Mouse (Mus musculus) spleen, adult 2 months (tissue): ENCODE data around the gene Zfp579. TPM values are rescaled to one million over a fixed set of nuclear protein-coding genes. Genes with fewer than 3 reads are reported as not detected.
"Not testable (repeated sequence)": the region's sequence is repeated elsewhere in the genome, so short reads cannot be mapped to it uniquely, and the experiment has no call there.

Experiments used
- DNase-seq, 2 experiments: peaks; one replicate each; pipeline versions ENCODE4 v3.0.0 to v3.0.0-alpha.2; 2012 to 2021; ENCODE audit warnings: low spot score in 2 of 2, low read depth in 1 of 2
- H3K27ac ChIP-seq: fragments of 200-500 bp; 2 replicates; pipeline ENCODE4 v1.5.1; 2012; ENCODE audit warnings: low read length, inconsistent platforms; ENCODE audit not compliant: insufficient read depth
- H3K27me3 ChIP-seq: fragments of 200-500 bp; 2 replicates; pipeline ENCODE4 v1.6.1; 2012; ENCODE audit warnings: mild to moderate bottlenecking, moderate library complexity, low read length, inconsistent platforms; ENCODE audit not compliant: control insufficient read depth, insufficient read depth
- H3K36me3 ChIP-seq: fragments of 200-500 bp; 2 replicates; pipeline ENCODE4 v1.6.1; 2012; ENCODE audit warnings: mild to moderate bottlenecking, low read length, inconsistent platforms; ENCODE audit not compliant: control insufficient read depth, insufficient read depth
- H3K4me1 ChIP-seq: fragments of 200-500 bp; 2 replicates; pipeline ENCODE4 v1.6.1; 2011; ENCODE audit warnings: inconsistent platforms; ENCODE audit not compliant: control insufficient read depth, insufficient read depth, insufficient read length
- H3K4me3 ChIP-seq: fragments of 200-500 bp; 2 replicates; pipeline ENCODE4 v1.5.1; 2011; ENCODE audit warnings: mild to moderate bottlenecking, inconsistent platforms; ENCODE audit not compliant: insufficient read depth, insufficient read length; ENCODE audit errors: extremely low read depth
- CTCF ChIP-seq: fragments of 200-500 bp; IDR thresholded peaks from 2 replicates; pipeline ENCODE4 v1.5.1; 2011; ENCODE audit warnings: mild to moderate bottlenecking, inconsistent platforms; ENCODE audit not compliant: insufficient read depth, insufficient read length, insufficient replicate concordance; ENCODE audit errors: extremely low read depth
- POLR2A ChIP-seq: fragments of 200-500 bp; IDR thresholded peaks from 2 replicates; pipeline ENCODE4 v1.6.1; 2011; ENCODE audit warnings: low read depth, low read length, inconsistent platforms
- WGBS: fragments of 180-500 bp; shearing (Covaris S2); methylation state at CpG from one replicate; pipeline ENCODE4 v1.1.7; 2018; 5-methylcytosine and 5-hydroxymethylcytosine counted together
- polyA plus RNA-seq: library from polyadenylated mRNA; depleted of rRNA; stranded (reverse); fragments of >200 nt; gene quantifications from 2 replicates; pipeline ENCODE4 v1.2.3, GENCODE M21; 2012

Gene Zfp579
- polyA plus RNA-seq, 1 experiment, result 30.2 TPM

GRCm38 (mm10) chr7:5021197-5021596 lies 25.2 kb upstream of the Zfp579 start:
- no peaks in the 10 kb centered on the region; the same call in 1 of the 2 replicates for H3K4me1 ChIP-seq

DNA sequence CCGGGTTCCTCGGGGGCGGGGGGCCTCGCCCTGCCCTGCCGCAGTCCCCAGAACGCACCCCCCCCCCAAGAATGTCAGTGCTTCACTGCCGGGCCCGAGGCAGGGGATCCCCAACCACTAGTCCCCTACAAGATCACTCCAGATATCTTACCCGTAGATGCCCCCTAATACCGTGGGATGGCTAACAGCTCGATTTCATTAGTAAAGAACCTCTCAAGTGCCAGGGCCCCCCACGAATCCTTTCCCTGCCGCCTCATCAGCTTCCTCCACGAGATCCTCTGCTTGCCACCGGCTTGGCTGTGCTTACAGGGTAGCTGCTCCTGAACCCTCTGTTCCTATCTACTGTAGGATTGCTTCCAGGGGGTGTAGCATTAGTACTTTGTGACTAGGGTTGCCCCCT lies 24.7 kb upstream of the Zfp579 start:
- H3K27ac ChIP-seq, result peak overlapping the region; percentile 73
- no peak for DNase-seq
- TF ChIP-seq POLR2A, result no peak
- no peak for TF ChIP-seq CTCF
- no peaks in the 10 kb centered on the region for H3K27me3 ChIP-seq
- peaks cover 2% of the 10 kb centered on the region for H3K36me3 ChIP-seq
- H3K4me1 ChIP-seq, result no peaks in the 10 kb centered on the region; the same call in 1 of the 2 replicates
- peak overlapping the region; percentile 67 for H3K4me3 ChIP-seq
- WGBS, result 0% methylated on average over 15 of the region's 15 CpGs

More at GRCm38 (mm10) chr7:5021197-5021596, 25.2 kb upstream of the Zfp579 start:
- Histone ChIP-seq H3K36me3 (peaks cover 2% of the 10 kb centered on the region), H3K27me3 (no peaks in the 10 kb centered on the region), H3K4me3 (peak overlapping the region; percentile 67), H3K27ac (no peak overlapping the region; the same call in 1 of the 2 replicates)
- DNase-seq, result no peak
- TF ChIP-seq POLR2A, result no peak
- no peak for TF ChIP-seq CTCF
- 55% methylated on average over 5 of the region's 5 CpGs for WGBS

- under 1% methylated on average over 47 of the region's 49 CpGs for WGBS
- TF ChIP-seq CTCF (no peak), POLR2A (peak; percentile 36; the same call in 1 of the 2 replicates)
- peaks cover 2% of the 10 kb centered on the region for H3K36me3 ChIP-seq
- H3K27ac ChIP-seq, result peak within 1 kb of the TSS; percentile 81
- no peaks in the 10 kb centered on the region for H3K27me3 ChIP-seq
- peak; percentile 96 to 99 for DNase-seq
- no peaks in the 10 kb centered on the region; the same call in 1 of the 2 replicates for H3K4me1 ChIP-seq
- peak within 1 kb of the TSS; percentile 67 for H3K4me3 ChIP-seq
Measured at GRCm38 (mm10) chr7:5020000-5020681, 24.2 kb upstream of the Zfp579 start, which contains the start of the genes Zfp865 and Ccdc106. Gene Zfp865 (plus strand): TSS chr7:5020376. Gene Ccdc106 (plus strand): TSS chr7:5020553.

DNA sequence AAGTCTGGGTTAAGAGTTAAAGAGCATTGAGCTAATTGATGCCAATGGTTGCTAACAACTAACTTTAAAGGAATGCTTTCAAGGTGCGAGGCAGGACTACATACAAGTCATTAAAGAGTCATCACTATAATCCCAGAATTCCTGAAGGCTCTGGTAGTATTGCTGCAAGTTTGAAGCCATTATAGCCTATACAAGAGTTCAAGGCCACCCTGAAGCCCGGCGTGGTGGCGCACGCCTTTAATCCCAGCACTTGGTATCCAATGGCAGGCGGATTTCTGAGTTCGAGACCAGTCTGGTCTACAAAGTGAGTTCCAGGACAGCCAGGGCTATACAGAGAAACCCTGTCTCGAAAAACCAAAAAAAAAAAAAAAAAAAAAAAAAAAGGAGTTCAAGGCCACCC lies 23.6 kb upstream of the Zfp579 start:
- not testable (repeated sequence) for DNase-seq, H3K27me3 ChIP-seq, H3K36me3 ChIP-seq, H3K4me3 ChIP-seq, H3K4me1 ChIP-seq
- H3K27ac ChIP-seq, result peak overlapping the region; percentile 81
- WGBS, result 27% methylated on average over 8 of the region's 8 CpGs

DNA sequence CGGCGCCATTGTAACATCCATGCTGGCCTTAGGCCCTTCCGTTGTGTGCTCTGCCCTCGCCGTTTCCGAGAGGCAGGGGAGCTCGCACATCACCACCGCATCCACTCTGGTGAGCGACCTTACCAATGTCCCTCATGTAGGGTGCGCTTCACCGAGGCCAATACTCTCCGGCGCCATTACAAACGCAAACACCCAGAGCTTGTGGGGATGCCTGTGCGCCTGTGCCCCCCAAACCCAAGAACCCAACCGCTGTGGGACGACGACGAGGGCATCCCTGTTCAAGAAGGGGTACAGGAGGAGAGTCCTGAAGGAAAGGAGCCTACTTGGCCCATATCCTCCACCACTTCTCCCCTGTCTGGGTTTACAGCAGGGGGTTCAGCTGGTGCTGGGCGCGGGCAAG lies 22.0 kb upstream of the Zfp579 start:
- Histone ChIP-seq H3K27ac (no peak overlapping the region), H3K4me1 (no peaks in the 10 kb centered on the region; the same call in 1 of the 2 replicates), H3K4me3 (no peak overlapping the region), H3K36me3 (peaks cover 2% of the 10 kb centered on the region; the same call in 1 of the 2 replicates), H3K27me3 (no peaks in the 10 kb centered on the region; the same call in 1 of the 2 replicates)
- WGBS, result 97% methylated on average over 21 of the region's 21 CpGs
- DNase-seq, result no peak
- no peak for TF ChIP-seq CTCF
- no peak for TF ChIP-seq POLR2A

GRCm38 (mm10) chr7:5017352-5017751 lies 21.4 kb upstream of the Zfp579 start:
- no peaks in the 10 kb centered on the region; the same call in 1 of the 2 replicates for H3K4me1 ChIP-seq
- TF ChIP-seq POLR2A (no peak), CTCF (no peak)
- H3K4me3 ChIP-seq, result no peak overlapping the region
- H3K27ac ChIP-seq, result no peak overlapping the region
- no peaks in the 10 kb centered on the region; the same call in 1 of the 2 replicates for H3K27me3 ChIP-seq
- peaks cover 6% of the 10 kb centered on the region for H3K36me3 ChIP-seq
- DNase-seq, result no peak
- 89% methylated on average over 16 of the region's 16 CpGs for WGBS

GRCm38 (mm10) chr7:5016920-5017319 lies 21.0 kb upstream of the Zfp579 start:
- Histone ChIP-seq H3K4me1 (no peaks in the 10 kb centered on the region; the same call in 1 of the 2 replicates), H3K27me3 (no peaks in the 10 kb centered on the region; the same call in 1 of the 2 replicates), H3K36me3 (peaks cover 6% of the 10 kb centered on the region), H3K27ac (no peak overlapping the region), H3K4me3 (no peak overlapping the region)
- TF ChIP-seq POLR2A, result no peak
- no peak for TF ChIP-seq CTCF
- 96% methylated on average over 2 of the region's 2 CpGs for WGBS
- DNase-seq, result no peak
